In the genomic region with DNA sequence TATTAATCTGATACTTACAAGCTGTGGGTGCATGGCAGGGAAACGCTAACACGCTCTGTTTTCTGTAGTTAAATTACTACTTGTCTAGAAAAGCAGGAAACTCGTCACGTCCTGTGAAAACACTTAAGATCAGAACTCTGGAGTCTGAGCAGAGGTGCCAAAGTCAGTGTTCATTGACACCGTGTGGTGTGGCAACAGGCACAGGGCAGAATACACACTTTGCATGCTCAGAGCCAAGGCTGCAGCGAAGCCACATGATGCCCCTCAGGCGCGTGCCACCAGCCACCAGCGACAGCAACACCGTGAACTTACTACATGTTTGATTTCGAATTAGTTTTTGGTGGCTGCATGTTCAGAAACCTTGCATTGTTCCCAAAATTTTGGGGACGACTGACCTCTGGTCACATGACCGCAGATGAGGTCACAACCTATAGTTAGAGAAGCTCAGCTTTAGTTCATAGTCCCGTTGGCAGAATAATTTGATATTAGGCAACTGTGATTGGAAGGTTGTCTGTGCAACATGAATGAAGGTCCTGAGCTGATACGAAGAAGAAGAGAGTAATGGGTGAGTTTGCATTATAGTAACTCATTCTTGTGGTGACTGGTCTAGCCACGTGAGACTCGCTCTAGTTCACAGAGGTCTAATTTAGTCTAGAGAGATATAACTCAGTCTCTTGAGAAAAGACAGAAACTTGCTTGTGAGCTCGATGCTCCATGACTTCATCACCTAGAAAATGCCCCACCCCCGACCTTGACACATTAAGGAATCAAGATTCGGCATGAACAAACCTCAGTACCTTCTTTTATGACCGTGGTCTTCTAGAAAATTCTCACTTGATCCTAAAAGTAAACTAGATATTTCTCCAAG, we compare ENCODE assay signal across 15 mouse cellular contexts. TPM values are rescaled to one million over a fixed set of nuclear protein-coding genes. Genes with fewer than 3 reads are reported as not detected.
DNase-seq lines count a peak whose midpoint lies in the region; ATAC-seq and TF ChIP-seq lines count a peak whose summit lies in the region.
"Had no signal": no experiment of that assay in that cellular context is flagged by ENCODE, and none has a peak within 500 bp of the region (broad histone marks: within the 10 kb centered on the region; RNA-seq: fewer than 3 reads in every experiment).

No protein-coding gene starts in this region.

- 39% methylated on average over 21 of the region's 21 CpGs for WGBS in spleen, adult 2 months

- peak; percentile 30 for TF ChIP-seq POLR2A in spleen, adult 2 months (IDR thresholded peaks at IDR 0.05; ENCODE audit: low read depth, low read length)

- peak; percentile 25 to 72 for DNase-seq in spleen, adult 2 months (ENCODE audit: low read depth in 1 of 2, low spot score in 2 of 2)
- DNase-seq in spleen, adult 18-20 months: no peak
- DNase-seq in T-cell, adult 2 months (ENCODE audit: low spot score): peak; percentile 91
- DNase-seq in urinary bladder, postnatal 36 days (ENCODE audit: low spot score in 2 of 2): no peak
- DNase-seq in urinary bladder, adult 18-20 months (ENCODE audit: low spot score in 2 of 2): no peak
- DNase-seq in heart, adult 8-10 months (ENCODE audit: low spot score): no peak
- DNase-seq: cerebellum, adult 2 months; heart, adult 2 months; kidney, adult 18-20 months; lung, postnatal 14 days had no signal

- H3K4me3 ChIP-seq in spleen, adult 2 months (ENCODE audit: extremely low read depth, insufficient read depth, insufficient read length): no peak overlapping the region
- H3K4me3 ChIP-seq: erythroblast, embryonic 14.5 days; hindbrain, embryonic 12.5 days; layer of hippocampus, adult 2 months had no signal

- no peaks in the 10 kb centered on the region for H3K36me3 ChIP-seq in spleen, adult 2 months (ENCODE audit: control insufficient read depth, insufficient read depth, low read length)
- H3K36me3 ChIP-seq: hindbrain, embryonic 12.5 days had no signal

- H3K27ac ChIP-seq in spleen, adult 2 months (ENCODE audit: insufficient read depth, low read length): peak overlapping the region; percentile 76
- H3K27ac ChIP-seq: heart, adult 2 months; hindbrain, embryonic 12.5 days; layer of hippocampus, adult 2 months; liver, embryonic 14.5 days had no signal

- peak; percentile 40 for ATAC-seq in monocyte, adult 5-6 weeks (replicated peaks; ENCODE audit: insufficient number of reproducible peaks, low FRiP score, low TSS enrichment, poor library complexity, severe bottlenecking)

- TF ChIP-seq CTCF in spleen, adult 2 months (IDR thresholded peaks at IDR 0.05; ENCODE audit: extremely low read depth, insufficient read depth, insufficient read length, insufficient replicate concordance): no peak

- H3K27me3 ChIP-seq in spleen, adult 2 months (ENCODE audit: control insufficient read depth, insufficient read depth, low read length): no peaks in the 10 kb centered on the region
- H3K27me3 ChIP-seq: hindbrain, embryonic 12.5 days had no signal

- H3K4me1 ChIP-seq in spleen, adult 2 months (ENCODE audit: control insufficient read depth, insufficient read depth, insufficient read length): peaks cover 23% of the 10 kb centered on the region

RNA-seq across cellular contexts. Expression of a gene that starts 25.6 kb away (rescaled TPM):
- polyA plus RNA-seq in spleen, adult 2 months (2012; rRNA removed): 19.5 and 20.7 TPM in 2 replicates
- 23.5 to 26.3 TPM (median 23.8 TPM) in 3 replicates for total RNA-seq in monocyte, adult 5-6 weeks (2017)
- total RNA-seq in heart, adult 8-10 months (2022): 100 to 1,000 TPM; 217 to 273 (median 230) TPM

Comparison
In these comparisons a context has a peak if more than half of its experiments do, and no peak if none do; other contexts are left out.
1. DNase-seq: peak in spleen, adult 2 months (2 of 2) and T-cell, adult 2 months (single experiment); none in spleen, adult 18-20 months (0 of 2), urinary bladder, postnatal 36 days (0 of 2), urinary bladder, adult 18-20 months (0 of 2) and heart, adult 8-10 months (single experiment).